Mouse (Mus musculus) heart, postnatal 0 days (tissue): ENCODE data around the gene Ovgp1.

Experiments used
- CTCF ChIP-seq: IDR thresholded peaks from 2 replicates; pipeline ENCODE4 v1.5.1; 2016; ENCODE audit warnings: antibody characterized with exemption, control low read depth, low read depth
- EP300 ChIP-seq: IDR thresholded peaks from 2 replicates; pipeline ENCODE4 v1.6.1; 2016; ENCODE audit warnings: antibody characterized with exemption, low read depth

GRCm38 (mm10) chr3:105958974-105959580 is 14.4 kb upstream of the Ovgp1 start, which contains the start of gene Wdr77:
- TF ChIP-seq CTCF, result no peak
- TF ChIP-seq EP300, result peak; percentile 100
